Mouse (Mus musculus): ENCODE results near the gene Rnf169. TPM values are rescaled to one million over a fixed set of nuclear protein-coding genes. Genes with fewer than 3 reads are reported as not detected.

Gene Rnf169
- polyA plus RNA-seq, 1 experiment, result 13.3 TPM

DNA sequence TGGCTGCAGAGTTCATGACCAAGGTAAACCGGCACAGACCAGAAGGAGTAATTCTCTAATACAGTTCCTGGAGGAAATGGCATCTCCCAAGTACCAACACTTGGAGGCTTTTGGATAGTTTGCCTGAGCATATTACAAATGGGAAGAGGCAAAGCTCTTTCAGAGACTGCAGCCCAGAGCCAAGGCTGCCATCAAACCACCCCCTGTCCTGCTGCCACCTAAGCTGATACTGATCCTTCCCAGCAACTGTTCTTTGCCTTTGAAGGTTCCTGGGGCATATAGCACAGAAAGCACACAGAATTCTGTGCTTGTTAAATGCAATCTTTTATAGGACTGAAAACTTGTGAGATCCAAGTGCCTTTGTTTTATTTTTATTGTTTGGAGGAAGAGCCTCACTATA, 39.6 kb downstream of the Rnf169 start:
- Histone ChIP-seq H3K4me1 (replicated peaks; ENCODE audit: control insufficient read depth, insufficient read depth, low read length) (no peaks in the 10 kb centered on the region), H3K4me3 (ENCODE audit: control insufficient read depth, insufficient read depth, low read length) (no peak overlapping the region), H3K27ac (ENCODE audit: control insufficient read depth, insufficient read depth, low read length) (no peak overlapping the region), H3K27me3 (ENCODE audit: control insufficient read depth, insufficient read depth, low read length) (no peaks in the 10 kb centered on the region), H3K36me3 (ENCODE audit: control insufficient read depth, insufficient read depth, low read length) (peaks cover 40% of the 10 kb centered on the region)
- DNase-seq, result no peak
- TF ChIP-seq POLR2A (IDR thresholded peaks at IDR 0.05; ENCODE audit: control insufficient read depth, extremely low read depth, insufficient read depth, low read length, poor library complexity) (no peak), CTCF (IDR thresholded peaks at IDR 0.05; ENCODE audit: borderline replicate concordance, control insufficient read depth, extremely low read depth, insufficient read depth, low read length, poor library complexity) (no peak)
- WGBS, result 100% methylated on average over 1 of the region's 1 CpGs

GRCm38 (mm10) chr7:99935758-99936157, 44.5 kb downstream of the Rnf169 start:
- Histone ChIP-seq H3K4me1 (replicated peaks; ENCODE audit: control insufficient read depth, insufficient read depth, low read length) (no peaks in the 10 kb centered on the region), H3K27me3 (ENCODE audit: control insufficient read depth, insufficient read depth, low read length) (no peaks in the 10 kb centered on the region), H3K4me3 (ENCODE audit: control insufficient read depth, insufficient read depth, low read length) (no peak overlapping the region), H3K36me3 (ENCODE audit: control insufficient read depth, insufficient read depth, low read length) (peaks cover 39% of the 10 kb centered on the region), H3K27ac (ENCODE audit: control insufficient read depth, insufficient read depth, low read length) (no peak overlapping the region)
- TF ChIP-seq CTCF (IDR thresholded peaks at IDR 0.05; ENCODE audit: borderline replicate concordance, control insufficient read depth, extremely low read depth, insufficient read depth, low read length, poor library complexity) (no peak), POLR2A (IDR thresholded peaks at IDR 0.05; ENCODE audit: control insufficient read depth, extremely low read depth, insufficient read depth, low read length, poor library complexity) (no peak)
- 96% methylated on average over 1 of the region's 1 CpGs for WGBS
- DNase-seq, result peak; percentile 46

GRCm38 (mm10) chr7:99926916-99927714, 53.1 kb downstream of the Rnf169 start:
- Histone ChIP-seq H3K4me3 (ENCODE audit: control insufficient read depth, insufficient read depth, low read length) (no peak overlapping the region), H3K27ac (ENCODE audit: control insufficient read depth, insufficient read depth, low read length) (no peak overlapping the region), H3K4me1 (replicated peaks; ENCODE audit: control insufficient read depth, insufficient read depth, low read length) (no peaks in the 10 kb centered on the region), H3K36me3 (ENCODE audit: control insufficient read depth, insufficient read depth, low read length) (peaks cover 47% of the 10 kb centered on the region), H3K27me3 (ENCODE audit: control insufficient read depth, insufficient read depth, low read length) (no peaks in the 10 kb centered on the region)
- peak; percentile 77 for DNase-seq
- TF ChIP-seq CTCF (IDR thresholded peaks at IDR 0.05; ENCODE audit: borderline replicate concordance, control insufficient read depth, extremely low read depth, insufficient read depth, low read length, poor library complexity) (no peak), POLR2A (IDR thresholded peaks at IDR 0.05; ENCODE audit: control insufficient read depth, extremely low read depth, insufficient read depth, low read length, poor library complexity) (no peak)
- 82% methylated on average over 10 of the region's 10 CpGs for WGBS

DNA sequence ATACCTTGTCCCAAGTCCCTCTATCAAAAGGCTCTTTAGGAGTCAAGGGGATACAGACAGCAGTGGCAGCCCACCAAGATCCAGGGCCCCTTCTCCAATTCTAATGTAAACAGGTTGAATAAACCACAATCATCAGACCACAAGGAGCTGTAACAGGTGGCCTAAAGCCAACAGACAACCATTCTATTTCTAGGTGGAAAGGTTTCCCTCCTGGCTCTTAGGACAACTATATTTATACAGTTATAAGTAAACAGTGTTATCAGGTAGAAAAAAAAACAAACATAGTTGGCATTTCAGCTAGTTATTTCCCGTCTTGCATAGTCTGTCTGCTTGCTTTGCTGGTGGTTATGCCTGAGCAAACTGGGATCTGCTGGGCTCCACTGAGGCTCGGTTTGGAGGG, 59.8 kb downstream of the Rnf169 start:
- Histone ChIP-seq H3K36me3 (ENCODE audit: control insufficient read depth, insufficient read depth, low read length) (peaks cover 22% of the 10 kb centered on the region), H3K4me1 (replicated peaks; ENCODE audit: control insufficient read depth, insufficient read depth, low read length) (peaks cover 44% of the 10 kb centered on the region), H3K4me3 (ENCODE audit: control insufficient read depth, insufficient read depth, low read length) (no peak overlapping the region), H3K27me3 (ENCODE audit: control insufficient read depth, insufficient read depth, low read length) (no peaks in the 10 kb centered on the region), H3K27ac (ENCODE audit: control insufficient read depth, insufficient read depth, low read length) (no peak overlapping the region)
- TF ChIP-seq POLR2A (IDR thresholded peaks at IDR 0.05; ENCODE audit: control insufficient read depth, extremely low read depth, insufficient read depth, low read length, poor library complexity) (no peak), CTCF (IDR thresholded peaks at IDR 0.05; ENCODE audit: borderline replicate concordance, control insufficient read depth, extremely low read depth, insufficient read depth, low read length, poor library complexity) (no peak)
- WGBS, result 93% methylated on average over 2 of the region's 2 CpGs
- no peak for DNase-seq

DNA sequence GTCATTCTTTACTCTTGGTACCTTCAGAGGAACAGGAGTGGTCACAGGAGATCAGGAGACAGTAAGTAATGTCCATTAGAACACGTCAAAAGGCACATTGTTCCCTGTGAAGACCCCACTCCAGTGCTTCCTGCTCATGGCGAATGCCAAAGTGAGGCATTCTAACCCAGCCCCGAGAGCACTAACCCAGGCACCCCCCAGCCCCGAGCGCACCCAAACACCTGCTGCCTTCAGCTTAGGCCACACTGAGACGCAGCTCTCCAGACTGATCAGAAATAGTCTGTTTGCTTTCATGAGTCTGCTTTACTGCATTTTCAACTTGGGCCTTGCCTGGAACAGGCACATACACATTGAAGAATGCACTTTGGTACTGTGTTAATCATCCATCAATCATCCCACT, 60.3 kb downstream of the Rnf169 start:
- Histone ChIP-seq H3K27me3 (ENCODE audit: control insufficient read depth, insufficient read depth, low read length) (no peaks in the 10 kb centered on the region), H3K27ac (ENCODE audit: control insufficient read depth, insufficient read depth, low read length) (no peak overlapping the region), H3K4me3 (ENCODE audit: control insufficient read depth, insufficient read depth, low read length) (no peak overlapping the region), H3K36me3 (ENCODE audit: control insufficient read depth, insufficient read depth, low read length) (peaks cover 18% of the 10 kb centered on the region), H3K4me1 (replicated peaks; ENCODE audit: control insufficient read depth, insufficient read depth, low read length) (peaks cover 45% of the 10 kb centered on the region)
- DNase-seq, result peak; percentile 65
- TF ChIP-seq CTCF (IDR thresholded peaks at IDR 0.05; ENCODE audit: borderline replicate concordance, control insufficient read depth, extremely low read depth, insufficient read depth, low read length, poor library complexity), result no peak
- TF ChIP-seq POLR2A (IDR thresholded peaks at IDR 0.05; ENCODE audit: control insufficient read depth, extremely low read depth, insufficient read depth, low read length, poor library complexity), result no peak
- WGBS, result 93% methylated on average over 6 of the region's 6 CpGs

- Histone ChIP-seq H3K27me3 (ENCODE audit: control insufficient read depth, insufficient read depth, low read length) (no peaks in the 10 kb centered on the region), H3K27ac (ENCODE audit: control insufficient read depth, insufficient read depth, low read length) (no peak overlapping the region), H3K4me1 (replicated peaks; ENCODE audit: control insufficient read depth, insufficient read depth, low read length) (peaks cover 53% of the 10 kb centered on the region), H3K36me3 (ENCODE audit: control insufficient read depth, insufficient read depth, low read length) (peaks cover 10% of the 10 kb centered on the region), H3K4me3 (ENCODE audit: control insufficient read depth, insufficient read depth, low read length) (no peak overlapping the region)
- no peak for DNase-seq
- 98% methylated on average over 2 of the region's 2 CpGs for WGBS
- no peak for TF ChIP-seq CTCF (IDR thresholded peaks at IDR 0.05; ENCODE audit: borderline replicate concordance, control insufficient read depth, extremely low read depth, insufficient read depth, low read length, poor library complexity)
- TF ChIP-seq POLR2A (IDR thresholded peaks at IDR 0.05; ENCODE audit: control insufficient read depth, extremely low read depth, insufficient read depth, low read length, poor library complexity), result no peak
Measured at GRCm38 (mm10) chr7:99919164-99919563, 61.1 kb downstream of the Rnf169 start.

All from thymus, adult 2 months (tissue).